Mouse (Mus musculus) cerebellum, adult 9-11 months (tissue): ENCODE data around the gene Ypel2.

Source experiments
- DNase-seq: peaks from one replicate; pipeline ENCODE4 v3.0.0; 2022

Gene Ypel2

GRCm38 (mm10) chr11:86925085-86925638 lies 68.3 kb downstream of the Ypel2 start:
- DNase-seq = no peak

- DNase-seq = no peak
Observed at GRCm38 (mm10) chr11:86924629-86925028, 68.9 kb downstream of the Ypel2 start.

GRCm38 (mm10) chr11:86923654-86924053 lies 69.9 kb downstream of the Ypel2 start:
- no peak for DNase-seq

GRCm38 (mm10) chr11:86922029-86922428 lies 71.5 kb downstream of the Ypel2 start:
- DNase-seq = no peak

GRCm38 (mm10) chr11:86921335-86921734 lies 72.2 kb downstream of the Ypel2 start:
- DNase-seq = peak; percentile 24

- peak; percentile 73 for DNase-seq
Observed at GRCm38 (mm10) chr11:86920111-86921080, 73.1 kb downstream of the Ypel2 start.

- no peak for DNase-seq
Observed at GRCm38 (mm10) chr11:86919468-86919867, 74.0 kb downstream of the Ypel2 start.

- no peak for DNase-seq
Observed at GRCm38 (mm10) chr11:86917536-86917935, 76.0 kb downstream of the Ypel2 start.

- DNase-seq = no peak
Observed at GRCm38 (mm10) chr11:86916596-86917249, 76.8 kb downstream of the Ypel2 start.

GRCm38 (mm10) chr11:86914329-86914728 lies 79.2 kb downstream of the Ypel2 start:
- no peak for DNase-seq

GRCm38 (mm10) chr11:86910244-86910643 lies 83.3 kb downstream of the Ypel2 start:
- no peak for DNase-seq

- DNase-seq = no peak
Observed at GRCm38 (mm10) chr11:86909028-86909427, 84.5 kb downstream of the Ypel2 start.

GRCm38 (mm10) chr11:86907889-86908590 lies 85.5 kb downstream of the Ypel2 start:
- no peak for DNase-seq

GRCm38 (mm10) chr11:86906767-86907662 lies 86.5 kb downstream of the Ypel2 start:
- DNase-seq = no peak

GRCm38 (mm10) chr11:86906257-86906656 lies 87.2 kb downstream of the Ypel2 start:
- DNase-seq = no peak

- DNase-seq = no peak
Observed at GRCm38 (mm10) chr11:86905261-86905660, 88.2 kb downstream of the Ypel2 start.

- no peak for DNase-seq
Observed at GRCm38 (mm10) chr11:86904706-86905105, 88.8 kb downstream of the Ypel2 start.

- no peak for DNase-seq
Observed at GRCm38 (mm10) chr11:86898367-86898766, 95.1 kb downstream of the Ypel2 start.

- no peak for DNase-seq
Observed at GRCm38 (mm10) chr11:86895567-86895966, 97.9 kb downstream of the Ypel2 start.

GRCm38 (mm10) chr11:86895156-86895555 lies 98.4 kb downstream of the Ypel2 start:
- no peak for DNase-seq

- DNase-seq = peak; percentile 89
Observed at GRCm38 (mm10) chr11:86894171-86894577, 99.3 kb downstream of the Ypel2 start.
